Mouse (Mus musculus): ENCODE results near the gene Zfp286.
"Not testable (repeated sequence)": the region's sequence is repeated elsewhere in the genome, so short reads cannot be mapped to it uniquely, and the experiment has no call there.

The Zfp286 gene

GRCm38 (mm10) chr11:62789617-62789936, 315 bp upstream of the Zfp286 start:
- DNase-seq (ENCODE audit: low spot score): no peak

- DNase-seq (ENCODE audit: low spot score): no peak
These were observed 12.8 kb downstream of the Zfp286 start for GRCm38 (mm10) chr11:62776510-62776909.

GRCm38 (mm10) chr11:62760755-62761457, 28.4 kb downstream of the Zfp286 start:
- no peak for DNase-seq (ENCODE audit: low spot score)

GRCm38 (mm10) chr11:62758491-62758890, 30.8 kb downstream of the Zfp286 start:
- no peak for DNase-seq (ENCODE audit: low spot score)

GRCm38 (mm10) chr11:62757906-62758305, 31.4 kb downstream of the Zfp286 start:
- no peak for DNase-seq (ENCODE audit: low spot score)

GRCm38 (mm10) chr11:62757143-62757507, 32.1 kb downstream of the Zfp286 start:
- DNase-seq (ENCODE audit: low spot score): no peak

- peak; percentile 93 for DNase-seq (ENCODE audit: low spot score)
These were observed 32.7 kb downstream of the Zfp286 start for GRCm38 (mm10) chr11:62756456-62757142.

- DNase-seq (ENCODE audit: low spot score): no peak
These were observed 36.5 kb downstream of the Zfp286 start, which contains the start of gene Gm10428 for GRCm38 (mm10) chr11:62752780-62753179. Gm10428 (plus strand) TSS chr11:62753100.

- no peak for DNase-seq (ENCODE audit: low spot score)
These were observed 37.1 kb downstream of the Zfp286 start for GRCm38 (mm10) chr11:62752191-62752590.

- not testable (repeated sequence) for DNase-seq (ENCODE audit: low spot score)
These were observed 39.8 kb downstream of the Zfp286 start for GRCm38 (mm10) chr11:62749445-62749844.

GRCm38 (mm10) chr11:62748062-62748461, 41.2 kb downstream of the Zfp286 start:
- no peak for DNase-seq (ENCODE audit: low spot score)

GRCm38 (mm10) chr11:62747227-62747626, 42.0 kb downstream of the Zfp286 start:
- no peak for DNase-seq (ENCODE audit: low spot score)

- peak; percentile 38 for DNase-seq (ENCODE audit: low spot score)
These were observed 43.2 kb downstream of the Zfp286 start for GRCm38 (mm10) chr11:62746001-62746533.

GRCm38 (mm10) chr11:62744103-62744502, 45.2 kb downstream of the Zfp286 start:
- DNase-seq (ENCODE audit: low spot score): peak; percentile 27

- DNase-seq (ENCODE audit: low spot score): no peak
These were observed 46.9 kb downstream of the Zfp286 start for GRCm38 (mm10) chr11:62742261-62742957.

GRCm38 (mm10) chr11:62741186-62741585, 48.1 kb downstream of the Zfp286 start:
- no peak for DNase-seq (ENCODE audit: low spot score)

GRCm38 (mm10) chr11:62732665-62733064, 56.6 kb downstream of the Zfp286 start:
- DNase-seq (ENCODE audit: low spot score): no peak

- no peak for DNase-seq (ENCODE audit: low spot score)
These were observed 57.3 kb downstream of the Zfp286 start for GRCm38 (mm10) chr11:62732022-62732387.

- peak; percentile 85 for DNase-seq (ENCODE audit: low spot score)
These were observed 57.8 kb downstream of the Zfp286 start, which contains the start of gene Zfp287 for GRCm38 (mm10) chr11:62731311-62732021. Zfp287 (minus strand) TSS chr11:62731905.

- DNase-seq (ENCODE audit: low spot score): no peak
These were observed 61.0 kb downstream of the Zfp286 start for GRCm38 (mm10) chr11:62728276-62728675.

GRCm38 (mm10) chr11:62710657-62711056, 78.6 kb downstream of the Zfp286 start:
- no peak for DNase-seq (ENCODE audit: low spot score)

- no peak for DNase-seq (ENCODE audit: low spot score)
These were observed 81.0 kb downstream of the Zfp286 start for GRCm38 (mm10) chr11:62708252-62708651.

Measured in yolk sac, embryonic 10.5 days (tissue).